Mouse (Mus musculus): ENCODE measurements around the gene Sox4. TPM values are rescaled to one million over a fixed set of nuclear protein-coding genes. Genes with fewer than 3 reads are reported as not detected.

The Sox4 gene
- polyA plus RNA-seq, 1 experiment: 28.2 TPM

GRCm38 (mm10) chr13:28950623-28951491, 2.7 kb downstream of the Sox4 start:
- Histone ChIP-seq H3K27me3 (ENCODE audit: control insufficient read depth, insufficient read depth, insufficient read length) (no peaks in the 10 kb centered on the region), H3K79me2 (ENCODE audit: control insufficient read depth, insufficient read depth) (peaks cover 37% of the 10 kb centered on the region), H3ac (ENCODE audit: control insufficient read depth, insufficient read length) (peak overlapping the region; percentile 92), H3K36me3 (ENCODE audit: control insufficient read depth, insufficient read depth) (peaks cover 8% of the 10 kb centered on the region), H3K4me2 (ENCODE audit: low read depth) (peak overlapping the region; percentile 75), H3K4me3 (peak overlapping the region; percentile 99)
- no peak for TF ChIP-seq E2F4 (IDR thresholded peaks at IDR 0.05; ENCODE audit: insufficient read depth)
- TF ChIP-seq POLR2AphosphoS2 (IDR thresholded peaks at IDR 0.05; ENCODE audit: insufficient read length, low read depth): peak; percentile 29

- peaks cover 37% of the 10 kb centered on the region for H3K79me2 ChIP-seq (ENCODE audit: control insufficient read depth, insufficient read depth)
- peak overlapping the region; percentile 92 for H3ac ChIP-seq (ENCODE audit: control insufficient read depth, insufficient read length)
- H3K4me3 ChIP-seq: peak overlapping the region; percentile 99
- TF ChIP-seq MYOG (IDR thresholded peaks at IDR 0.05; ENCODE audit: control insufficient read depth in 1 of 3, insufficient read depth in 1 of 3, insufficient read length in 2 of 3, low read depth in 2 of 3) (no peak), TCF3 (IDR thresholded peaks at IDR 0.05; ENCODE audit: insufficient read length, low read depth) (no peak), USF1 (IDR thresholded peaks at IDR 0.05; ENCODE audit: low read depth) (no peak), CEBPB (IDR thresholded peaks at IDR 0.05; ENCODE audit: insufficient read depth, poor library complexity, severe bottlenecking) (no peak), POLR2A (IDR thresholded peaks at IDR 0.05; ENCODE audit: insufficient read length, low read depth) (no peak), SRF (IDR thresholded peaks at IDR 0.05; ENCODE audit: control insufficient read depth, insufficient read length, low read depth) (no peak), E2F4 (IDR thresholded peaks at IDR 0.05; ENCODE audit: insufficient read depth) (no peak), POLR2AphosphoS2 (IDR thresholded peaks at IDR 0.05; ENCODE audit: insufficient read length, low read depth) (no peak), MYOD1 (IDR thresholded peaks at IDR 0.05; ENCODE audit: control insufficient read depth in 1 of 3, insufficient read length in 2 of 3, low read depth in 2 of 3) (no peak)
- no peaks in the 10 kb centered on the region for H3K27me3 ChIP-seq (ENCODE audit: control insufficient read depth, insufficient read depth, insufficient read length)
- peaks cover 8% of the 10 kb centered on the region for H3K36me3 ChIP-seq (ENCODE audit: control insufficient read depth, insufficient read depth)
- H3K4me2 ChIP-seq (ENCODE audit: low read depth): peak overlapping the region; percentile 75
Measured at GRCm38 (mm10) chr13:28950266-28950622, 3.3 kb downstream of the Sox4 start.

- TF ChIP-seq SRF (IDR thresholded peaks at IDR 0.05; ENCODE audit: control insufficient read depth, insufficient read length, low read depth) (no peak), E2F4 (IDR thresholded peaks at IDR 0.05; ENCODE audit: insufficient read depth) (no peak), TCF12 (IDR thresholded peaks at IDR 0.05; ENCODE audit: insufficient read depth, poor library complexity, severe bottlenecking) (no peak), TCF3 (IDR thresholded peaks at IDR 0.05; ENCODE audit: insufficient read length, low read depth) (no peak), POLR2A (IDR thresholded peaks at IDR 0.05; ENCODE audit: insufficient read length, low read depth) (no peak), CEBPB (IDR thresholded peaks at IDR 0.05; ENCODE audit: insufficient read depth, poor library complexity, severe bottlenecking) (no peak), POLR2AphosphoS2 (IDR thresholded peaks at IDR 0.05; ENCODE audit: insufficient read length, low read depth) (no peak), MYOG (IDR thresholded peaks at IDR 0.05; ENCODE audit: control insufficient read depth in 1 of 3, insufficient read depth in 1 of 3, insufficient read length in 2 of 3, low read depth in 2 of 3) (no peak), REST (IDR thresholded peaks at IDR 0.05; ENCODE audit: insufficient read depth, insufficient read length) (no peak), MYOD1 (IDR thresholded peaks at IDR 0.05; ENCODE audit: control insufficient read depth in 1 of 3, insufficient read length in 2 of 3, low read depth in 2 of 3) (no peak), MAX (IDR thresholded peaks at IDR 0.05; ENCODE audit: low read depth) (no peak)
Measured at GRCm38 (mm10) chr13:28949279-28949915, 4.1 kb downstream of the Sox4 start.

GRCm38 (mm10) chr13:28948541-28948940, 5.0 kb downstream of the Sox4 start:
- H3K36me3 ChIP-seq (ENCODE audit: control insufficient read depth, insufficient read depth): peaks cover 8% of the 10 kb centered on the region
- H3ac ChIP-seq (ENCODE audit: control insufficient read depth, insufficient read length): no peak overlapping the region
- H3K4me2 ChIP-seq (ENCODE audit: low read depth): peak overlapping the region; percentile 75
- H3K79me2 ChIP-seq (ENCODE audit: control insufficient read depth, insufficient read depth): peaks cover 37% of the 10 kb centered on the region
- TF ChIP-seq POLR2AphosphoS2 (IDR thresholded peaks at IDR 0.05; ENCODE audit: insufficient read length, low read depth): peak; percentile 76
- TF ChIP-seq MYOD1 (IDR thresholded peaks at IDR 0.05; ENCODE audit: control insufficient read depth in 1 of 3, insufficient read length in 2 of 3, low read depth in 2 of 3): peak in 1 of 3 experiments; percentile 20
- no peak for TF ChIP-seq CEBPB (IDR thresholded peaks at IDR 0.05; ENCODE audit: insufficient read depth, poor library complexity, severe bottlenecking)
- no peaks in the 10 kb centered on the region for H3K27me3 ChIP-seq (ENCODE audit: control insufficient read depth, insufficient read depth, insufficient read length)
- H3K4me3 ChIP-seq: peak overlapping the region; percentile 99

More at GRCm38 (mm10) chr13:28949279-28949915, 4.1 kb downstream of the Sox4 start:
- Histone ChIP-seq H3K79me2 (ENCODE audit: control insufficient read depth, insufficient read depth) (peaks cover 37% of the 10 kb centered on the region), H3K4me2 (ENCODE audit: low read depth) (peak overlapping the region; percentile 75), H3K36me3 (ENCODE audit: control insufficient read depth, insufficient read depth) (peaks cover 8% of the 10 kb centered on the region), H3K27me3 (ENCODE audit: control insufficient read depth, insufficient read depth, insufficient read length) (no peaks in the 10 kb centered on the region), H3ac (ENCODE audit: control insufficient read depth, insufficient read length) (no peak overlapping the region), H3K4me3 (peak overlapping the region; percentile 99)
